Mouse (Mus musculus) thymus, postnatal 4 days (tissue): ENCODE measurements at regions not wholly inside any gene's neighbourhood (a gene's known extent, or its start where the extent isn't known, plus 50 kb on each side); places are given as distances from the start of the nearest gene placed in this dataset.

Experiments used
- DNase-seq: peaks from one replicate; pipeline ENCODE4 v3.0.0; 2021

DNA sequence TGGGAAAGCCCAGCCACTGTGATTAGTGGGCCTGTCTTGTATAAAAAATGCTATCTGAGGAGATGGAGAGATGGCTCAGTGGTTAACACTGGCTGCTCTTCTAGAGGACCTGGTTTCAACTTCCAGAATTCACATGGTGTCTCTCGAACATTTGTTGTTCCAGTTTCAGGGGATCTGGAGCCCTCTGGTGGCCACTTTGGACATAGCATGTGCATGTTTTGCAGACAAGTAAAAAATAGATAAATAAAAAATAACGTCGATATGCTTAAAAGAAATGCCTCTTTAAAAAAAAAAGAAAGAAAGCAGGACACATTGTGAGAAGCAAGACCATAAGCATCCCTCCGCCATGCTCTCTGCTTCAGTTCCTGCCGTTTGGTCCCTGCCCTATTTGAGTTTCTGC lies 978.1 kb downstream of the Gm10330 start:
- DNase-seq, result peak; percentile 20
